Mouse (Mus musculus): ENCODE results near the gene Ppil2. TPM values are rescaled to one million over a fixed set of nuclear protein-coding genes. Genes with fewer than 3 reads are reported as not detected.

Ppil2 gene
- 66.5 and 80.4 TPM in 2 replicates for polyA plus RNA-seq (2021; fragmentation: Nextera tagmentation)
- long read RNA-seq, experiment 1, transcript Ppil2-209 (20 exons, 3,088 nt) = minor isoform, 151 of 636 reads
- long read RNA-seq, experiment 1, transcript Ppil2-202 (21 exons, 2,190 nt) = minor isoform, 16 of 636 reads
- long read RNA-seq, experiment 1, transcript Ppil2-201 (21 exons, 2,333 nt) = major isoform, 215 of 636 reads
- long read RNA-seq, experiment 1, partial matches to known transcripts = 86 of 636 reads
- long read RNA-seq, experiment 1, other reads (novel, unspliced or antisense) = 166 of 636 reads
- long read RNA-seq, experiment 2, transcript Ppil2-201 (21 exons, 2,333 nt) = minor isoform, 31 of 115 reads
- long read RNA-seq, experiment 2, transcript Ppil2-209 (20 exons, 3,088 nt) = major isoform, 32 of 115 reads
- long read RNA-seq, experiment 2, partial matches to known transcripts = 23 of 115 reads
- long read RNA-seq, experiment 2, other reads (novel, unspliced or antisense) = 27 of 115 reads

DNA sequence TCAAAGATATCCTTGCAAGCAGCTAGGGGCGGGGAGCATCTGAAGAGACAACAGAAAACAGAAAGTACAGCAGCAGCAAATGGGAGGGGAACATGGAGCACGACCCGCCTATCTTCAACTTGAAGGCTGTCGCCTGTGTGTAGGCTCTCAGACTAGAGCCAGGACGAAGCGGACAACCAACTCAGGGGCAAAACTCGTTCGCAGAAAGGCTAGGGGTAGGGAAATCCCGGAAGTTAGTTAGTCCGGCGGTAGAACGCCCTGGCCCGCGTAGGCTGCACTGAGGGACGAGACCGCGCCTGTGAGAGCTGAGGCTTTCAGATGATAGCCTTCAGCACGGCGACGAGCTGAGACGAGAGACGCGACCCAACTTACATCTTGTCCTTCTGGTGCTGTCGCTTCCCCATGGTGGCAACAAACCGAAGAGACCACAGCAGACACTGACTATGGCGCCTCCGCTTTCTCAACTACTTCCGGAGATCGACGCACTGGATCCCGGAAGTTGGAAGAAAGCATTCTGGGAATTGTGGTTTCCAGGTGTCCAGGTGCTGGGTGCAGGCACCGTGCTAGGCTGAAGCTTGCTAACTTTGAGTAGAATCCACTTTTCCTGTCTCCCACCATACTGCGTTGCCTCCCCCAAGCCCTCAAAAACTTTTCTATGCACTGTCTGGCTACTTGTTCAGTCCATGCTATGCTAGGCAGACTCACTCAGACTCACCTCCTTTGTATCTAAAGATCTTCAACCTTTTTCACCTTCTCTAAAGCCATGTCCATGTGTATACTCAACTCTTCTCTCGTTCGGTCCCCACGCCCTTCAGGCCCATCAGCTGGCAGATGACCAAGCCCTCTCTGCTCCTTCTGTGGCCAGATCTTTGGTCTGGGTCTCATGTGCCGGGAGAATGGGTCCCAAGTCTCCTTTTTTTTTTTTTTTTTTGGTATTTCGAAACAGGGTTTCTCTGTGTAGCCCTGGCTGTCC lies at the start of gene Ppil2:
Gene Ppil2, minus strand, starts transcription at position 487 of the 973 bp plus-strand sequence.

DNA sequence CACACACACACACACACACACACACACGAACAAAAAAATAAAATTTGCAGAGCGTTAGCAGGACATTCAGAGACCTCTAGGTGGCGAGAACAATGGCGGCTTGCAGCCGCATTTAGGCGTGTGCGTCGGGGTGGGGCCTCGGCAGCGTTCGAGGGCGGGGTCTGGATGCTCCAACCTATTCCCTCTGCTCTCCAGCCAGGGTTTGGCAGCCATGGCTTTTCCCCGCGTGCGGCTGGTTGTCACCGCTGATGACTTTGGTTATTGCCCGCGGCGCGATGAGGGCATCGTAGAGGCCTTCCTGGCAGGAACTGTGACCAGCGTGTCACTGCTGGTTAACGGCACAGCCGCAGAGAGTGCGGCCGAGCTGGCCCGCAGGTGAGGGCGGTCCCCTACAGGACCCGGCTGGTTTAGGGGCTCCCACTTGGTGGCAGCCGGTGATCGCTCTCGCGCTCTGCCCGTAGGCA lies 35.7 kb upstream of the Ppil2 start, which contains the start of gene Ccdc116:
Gene Ccdc116, minus strand, starts transcription at position 458 of the 464 bp plus-strand sequence.

GRCm38 (mm10) chr16:17144339-17144738 lies 33.3 kb upstream of the Ppil2 start, which contains the start of gene Ydjc:
Gene Ydjc (plus strand): TSS chr16:17144621.

DNA sequence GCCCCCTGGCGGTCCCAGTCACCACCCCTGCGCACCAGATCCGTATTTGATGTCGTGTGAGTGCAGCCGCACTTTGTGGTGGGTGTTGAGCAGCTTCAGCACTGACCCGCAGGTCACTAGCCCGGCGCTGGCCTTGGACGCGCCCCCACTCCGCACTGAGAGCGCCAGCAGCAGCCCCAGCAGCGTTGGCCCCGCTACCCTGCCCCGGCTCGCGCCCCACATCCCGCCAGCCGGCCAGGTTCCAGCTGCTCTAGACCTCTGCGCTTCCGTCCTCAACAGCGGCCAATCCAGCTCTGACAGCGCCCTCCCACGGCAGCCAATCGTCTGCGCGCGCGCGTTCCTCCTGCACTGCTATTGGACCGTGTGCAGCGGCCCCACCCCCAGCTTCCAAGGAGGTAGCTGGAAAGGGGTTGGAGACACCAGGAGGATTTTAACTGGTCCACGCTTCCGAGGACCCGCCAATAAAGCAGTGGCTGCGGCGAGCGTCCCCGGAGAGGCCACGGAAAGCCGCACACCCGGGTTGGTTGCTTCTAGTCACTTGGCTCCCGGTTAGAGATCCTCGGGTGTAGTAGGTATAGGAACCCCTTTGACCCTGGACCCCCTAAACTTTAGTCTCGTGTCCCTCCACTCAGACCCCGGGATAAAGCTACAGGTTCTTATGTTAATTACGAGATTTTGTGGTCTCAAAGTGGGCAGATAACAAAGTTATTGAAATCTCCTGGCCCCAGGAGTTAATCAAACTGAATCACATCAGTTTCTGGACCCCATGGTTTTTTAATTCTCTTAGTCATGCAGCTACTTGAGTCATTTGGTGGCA lies 21.2 kb upstream of the Ppil2 start, which contains the start of gene Sdf2l1:
Gene Sdf2l1, minus strand, starts transcription at position 295 of the 817 bp plus-strand sequence.

DNA sequence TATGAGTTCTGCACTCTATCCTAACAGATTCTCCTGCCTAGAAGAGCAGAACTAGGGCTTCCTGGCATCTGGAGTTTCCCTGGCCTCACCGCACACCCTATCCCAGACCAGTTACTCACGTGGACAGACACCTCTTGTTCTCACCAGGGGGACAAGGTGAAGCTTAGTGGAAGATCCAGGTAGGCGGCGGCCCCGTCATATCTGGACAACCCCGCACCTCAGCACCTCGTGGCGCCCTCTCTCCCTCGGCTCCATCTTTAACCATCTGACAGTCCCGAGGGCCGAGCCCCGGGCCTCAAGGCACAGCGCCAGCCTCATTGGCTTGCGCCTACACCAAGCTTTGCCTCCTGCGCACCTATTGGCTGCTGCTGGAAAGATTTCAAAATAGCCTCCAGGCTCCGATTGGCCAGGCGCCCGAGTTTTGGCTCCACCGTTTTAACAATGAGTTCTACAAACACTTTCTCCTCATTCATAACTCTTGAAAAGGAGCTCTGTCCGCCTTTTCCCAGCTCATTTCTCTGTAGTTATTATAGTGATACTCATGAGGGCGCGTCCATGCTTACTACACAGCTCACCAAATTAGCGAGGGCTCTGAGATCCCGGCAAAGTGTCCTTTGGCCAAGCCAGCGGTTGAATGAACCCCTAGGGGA lies 13.9 kb upstream of the Ppil2 start, which contains the start of gene 2610318N02Rik:
Gene 2610318N02Rik, minus strand, starts transcription at position 297 of the 650 bp plus-strand sequence.

GRCm38 (mm10) chr16:17069511-17070443 lies 41.3 kb downstream of the Ppil2 start, which contains the start of gene Ypel1:
Gene Ypel1 (plus strand): TSS chr16:17069696.

Other genes starting within 250 kb of the Ppil2 start
- gene Igll1, start 247.3 kb downstream of the Ppil2 start, polyA plus RNA-seq (2021; fragmentation: Nextera tagmentation) = not detected in 2 replicates
- 18.1 and 25.3 TPM in 2 replicates for gene Top3b, start 240.5 kb downstream of the Ppil2 start, polyA plus RNA-seq (2021; fragmentation: Nextera tagmentation)
- 0.38 and 0.88 TPM in 2 replicates for gene Vpreb1, start 240.4 kb downstream of the Ppil2 start, polyA plus RNA-seq (2021; fragmentation: Nextera tagmentation)
- 6.7 and 7.4 TPM in 2 replicates for gene Ppm1f, start 214.8 kb downstream of the Ppil2 start, polyA plus RNA-seq (2021; fragmentation: Nextera tagmentation)
- 86.4 and 162 TPM in 2 replicates for gene Mapk1, start 127.9 kb downstream of the Ppil2 start, polyA plus RNA-seq (2021; fragmentation: Nextera tagmentation)
- 19.7 and 31.3 TPM in 2 replicates for gene Ypel1, start 41.6 kb downstream of the Ppil2 start, polyA plus RNA-seq (2021; fragmentation: Nextera tagmentation)
- gene 2610318N02Rik, start 13.9 kb upstream of the Ppil2 start, polyA plus RNA-seq (2021; fragmentation: Nextera tagmentation) = 1.5 and 2.6 TPM in 2 replicates
- 36.1 and 38.1 TPM in 2 replicates for gene Sdf2l1, start 21.1 kb upstream of the Ppil2 start, polyA plus RNA-seq (2021; fragmentation: Nextera tagmentation)
- gene Ydjc, start 33.4 kb upstream of the Ppil2 start, polyA plus RNA-seq (2021; fragmentation: Nextera tagmentation) = 36.2 and 43.2 TPM in 2 replicates
- gene Ccdc116, start 36.0 kb upstream of the Ppil2 start, polyA plus RNA-seq (2021; fragmentation: Nextera tagmentation) = 0.81 and 0.87 TPM in 2 replicates
- 103 and 106 TPM in 2 replicates for gene Ube2l3, start 91.4 kb upstream of the Ppil2 start, polyA plus RNA-seq (2021; fragmentation: Nextera tagmentation)
- 0.22 and 0.34 TPM in 2 replicates for gene Rimbp3, start 97.3 kb upstream of the Ppil2 start, polyA plus RNA-seq (2021; fragmentation: Nextera tagmentation)
- 0.55 and 0.72 TPM in 2 replicates for gene Hic2, start 122.3 kb upstream of the Ppil2 start, polyA plus RNA-seq (2021; fragmentation: Nextera tagmentation)
- 148 and 162 TPM in 2 replicates for gene Tmem191c, start 164.8 kb upstream of the Ppil2 start, polyA plus RNA-seq (2021; fragmentation: Nextera tagmentation)
- gene Serpind1, start 220.1 kb upstream of the Ppil2 start, polyA plus RNA-seq (2021; fragmentation: Nextera tagmentation) = 4.2 and 4.4 TPM in 2 replicates